Mouse (Mus musculus) limb, embryonic 14.5 days (tissue): ENCODE measurements around the gene 9930111J21Rik2. TPM values are rescaled to one million over a fixed set of nuclear protein-coding genes. Genes with fewer than 3 reads are reported as not detected.
A peak's percentile ranks its signal among the peaks of the same experiment; 100 is the strongest.

Source experiments
- ATAC-seq: fragments of 200-750 bp; cut with Nextera tagmentation; 2 replicates; pipeline ENCODE4 v1.8.0; 2017; ENCODE audit warnings: low read depth, moderate number of reproducible peaks, moderate TSS enrichment; ENCODE audit not compliant: low FRiP score
- DNase-seq: peaks from one replicate; pipeline ENCODE4 v3.0.0-alpha.2; 2015; ENCODE audit warnings: low spot score
- H3K27ac ChIP-seq: fragments of 300-500 bp; sonication (generic); replicated peaks from 2 replicates; pipeline ENCODE4 v1.5.1; 2014; ENCODE audit warnings: low read depth, mild to moderate bottlenecking, low read length, moderate library complexity, mixed read lengths
- H3K27me3 ChIP-seq: fragments of 300-500 bp; sonication (generic); 2 replicates; pipeline ENCODE4 v1.6.1; 2014; ENCODE audit warnings: low read length, mixed read lengths; ENCODE audit not compliant: control insufficient read depth, insufficient read depth
- H3K36me3 ChIP-seq: fragments of 300-500 bp; sonication (generic); 2 replicates; pipeline ENCODE4 v1.6.1; 2014; ENCODE audit warnings: mild to moderate bottlenecking, low read length, moderate library complexity, mixed read lengths; ENCODE audit not compliant: control insufficient read depth, insufficient read depth
- H3K4me1 ChIP-seq: fragments of 300-500 bp; sonication (generic); 2 replicates; pipeline ENCODE4 v1.6.1; 2014; ENCODE audit warnings: antibody characterized with exemption, low read length, mixed read lengths; ENCODE audit not compliant: control insufficient read depth, insufficient read depth
- H3K4me2 ChIP-seq: fragments of 300-500 bp; sonication (generic); replicated peaks from 2 replicates; pipeline ENCODE4 v1.6.1; 2014; ENCODE audit warnings: low read depth, mild to moderate bottlenecking, low read length, moderate library complexity; ENCODE audit not compliant: severe bottlenecking
- H3K4me3 ChIP-seq: fragments of 300-500 bp; sonication (generic); replicated peaks from 2 replicates; pipeline ENCODE4 v1.5.1; 2014; ENCODE audit warnings: low read length
- H3K9ac ChIP-seq: fragments of 300-500 bp; sonication (generic); 2 replicates; pipeline ENCODE4 v1.6.1; 2014; ENCODE audit warnings: mild to moderate bottlenecking, low read depth, low read length, moderate library complexity; ENCODE audit not compliant: severe bottlenecking
- H3K9me3 ChIP-seq: fragments of 300-500 bp; sonication (generic); 2 replicates; pipeline ENCODE4 v1.6.1; 2016; ENCODE audit warnings: low read length; ENCODE audit not compliant: control insufficient read depth
- POLR2A ChIP-seq: fragments of 200-500 bp; IDR thresholded peaks from 2 replicates; pipeline ENCODE4 v1.8.0; 2012; ENCODE audit warnings: inconsistent platforms, mild to moderate bottlenecking, moderate library complexity, borderline replicate concordance; ENCODE audit not compliant: insufficient read depth, insufficient read length; ENCODE audit errors: extremely low read depth
- WGBS: fragments of 180-500 bp; shearing (Covaris S2); extraction: QIAGEN DNeasy Blood & Tissue Kit; methylation state at CpG from one replicate; pipeline ENCODE4 v1.1.7; 2014; 5-methylcytosine and 5-hydroxymethylcytosine counted together
- polyA plus RNA-seq, 2 experiments: library from polyadenylated mRNA; depleted of rRNA in 1 of 2; stranded (reverse) in 1 of 2; unstranded in 1 of 2; fragments of >200 nt; fragmentation: Nextera tagmentation in 1 of 2; extraction: Ambion mirVana in 1 of 2; gene quantifications; 2 replicates each; pipeline versions ENCODE4 v1.2.1 to v1.2.3; 2012 to 2014

9930111J21Rik2 gene
- polyA plus RNA-seq, 2 experiments = 0.12 to 0.50 TPM

- Histone ChIP-seq H3K4me1 (no peaks in the 10 kb centered on the region), H3K36me3 (no peaks in the 10 kb centered on the region), H3K4me2 (0 out of 2 replicates have a peak overlapping the region, but pooled peaks have one; percentile 19), H3K27me3 (no peaks in the 10 kb centered on the region), H3K27ac (no peak overlapping the region), H3K9me3 (no peaks in the 10 kb centered on the region), H3K9ac (no peak overlapping the region), H3K4me3 (no peak overlapping the region)
- ATAC-seq (no peak), DNase-seq (no peak)
- 46% methylated on average over 22 of the region's 22 CpGs for WGBS
- TF ChIP-seq POLR2A = no peak
Measured at GRCm38 (mm10) chr11:49087830-49088616, 37.0 kb upstream of the 9930111J21Rik2 start.

GRCm38 (mm10) chr11:49086858-49087361, 35.9 kb upstream of the 9930111J21Rik2 start:
- no peak overlapping the region for H3K4me2 ChIP-seq
- no peaks in the 10 kb centered on the region for H3K9me3 ChIP-seq
- H3K27me3 ChIP-seq = no peaks in the 10 kb centered on the region
- H3K36me3 ChIP-seq = no peaks in the 10 kb centered on the region
- no peak overlapping the region for H3K27ac ChIP-seq
- no peak for DNase-seq
- H3K4me3 ChIP-seq = no peak overlapping the region
- 76% methylated on average over 6 of the region's 6 CpGs for WGBS
- no peaks in the 10 kb centered on the region for H3K4me1 ChIP-seq
- ATAC-seq = no peak
- TF ChIP-seq POLR2A = no peak
- H3K9ac ChIP-seq = no peak overlapping the region

- TF ChIP-seq POLR2A = no peak
Measured at GRCm38 (mm10) chr11:49084875-49085274, 33.8 kb upstream of the 9930111J21Rik2 start.

GRCm38 (mm10) chr11:49084385-49084784, 33.3 kb upstream of the 9930111J21Rik2 start:
- ATAC-seq = no peak
- no peak overlapping the region for H3K4me2 ChIP-seq
- H3K9ac ChIP-seq = no peak overlapping the region
- H3K27ac ChIP-seq = no peak overlapping the region
- whole genome bisulfite sequencing = 82% methylated on average over 1 of the region's 1 CpGs
- DNase-seq = no peak
- H3K9me3 ChIP-seq = no peaks in the 10 kb centered on the region
- H3K27me3 ChIP-seq = no peaks in the 10 kb centered on the region
- H3K4me1 ChIP-seq = no peaks in the 10 kb centered on the region
- TF ChIP-seq POLR2A = no peak
- no peak overlapping the region for H3K4me3 ChIP-seq
- no peaks in the 10 kb centered on the region for H3K36me3 ChIP-seq

More at GRCm38 (mm10) chr11:49084875-49085274, 33.8 kb upstream of the 9930111J21Rik2 start:
- Histone ChIP-seq H3K36me3 (no peaks in the 10 kb centered on the region), H3K9me3 (no peaks in the 10 kb centered on the region), H3K4me3 (no peak overlapping the region), H3K4me1 (no peaks in the 10 kb centered on the region), H3K27ac (no peak overlapping the region), H3K9ac (no peak overlapping the region), H3K4me2 (no peak overlapping the region), H3K27me3 (no peaks in the 10 kb centered on the region)
- 41% methylated on average over 3 of the region's 3 CpGs for WGBS
- DNase-seq = no peak
- no peak for ATAC-seq

- ATAC-seq (no peak), DNase-seq (no peak)
- H3K4me1 ChIP-seq = no peaks in the 10 kb centered on the region
- no peak for TF ChIP-seq POLR2A
- no peaks in the 10 kb centered on the region for H3K27me3 ChIP-seq
- H3K36me3 ChIP-seq = no peaks in the 10 kb centered on the region
- H3K9me3 ChIP-seq = no peaks in the 10 kb centered on the region
- H3K4me3 ChIP-seq = no peak overlapping the region
- H3K27ac ChIP-seq = no peak overlapping the region
- no peak overlapping the region for H3K9ac ChIP-seq
- H3K4me2 ChIP-seq = no peak overlapping the region
- WGBS = 78% methylated on average over 3 of the region's 3 CpGs
Measured at GRCm38 (mm10) chr11:49083808-49084207, 32.8 kb upstream of the 9930111J21Rik2 start.
